Mouse (Mus musculus): ENCODE results near the gene Rtn2.
A peak's percentile ranks its signal among the peaks of the same experiment; 100 is the strongest.

DNA sequence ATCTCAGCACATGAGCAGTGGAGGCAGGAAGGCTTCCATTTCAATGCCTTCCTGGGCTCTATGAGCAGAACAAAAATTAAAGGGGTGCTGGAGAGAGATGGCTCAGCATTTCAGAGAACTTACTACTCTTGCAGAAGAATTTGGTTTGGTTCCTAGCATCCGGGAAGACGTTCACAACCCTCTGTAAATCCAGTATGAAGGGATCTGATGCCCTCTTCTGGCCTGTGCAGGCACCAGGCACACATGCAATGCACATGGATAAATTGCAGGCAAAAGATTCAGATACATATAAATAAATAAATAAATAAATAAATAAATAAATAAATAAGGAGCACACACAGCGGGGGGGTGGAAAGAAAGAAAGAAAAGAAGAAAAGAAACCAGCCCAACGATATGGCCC lies 6.2 kb upstream of the Rtn2 start:
- peak; percentile 55 for TF ChIP-seq CTCF (IDR thresholded peaks at IDR 0.05; ENCODE audit: low read depth)
- no peak for TF ChIP-seq EP300 (IDR thresholded peaks at IDR 0.05; ENCODE audit: low read depth)

Measured in liver, postnatal 0 days (tissue).